Mouse (Mus musculus) E14TG2a.4 (cell line): ENCODE results near the gene Gpx7.

ENCODE experiments used
- H3K27me3 ChIP-seq: 2 replicates; pipeline ENCODE4 v1.6.1; 2014; ENCODE audit warnings: low read length, control low read depth; ENCODE audit not compliant: insufficient read depth
- H3K36me3 ChIP-seq: 2 replicates; pipeline ENCODE4 v1.6.1; 2014; ENCODE audit warnings: low read length, control low read depth; ENCODE audit not compliant: insufficient read depth
- H3K4me1 ChIP-seq: replicated peaks from 2 replicates; pipeline ENCODE4 v1.6.1; 2014; ENCODE audit warnings: low read depth, low read length, control low read depth
- H3K4me3 ChIP-seq: replicated peaks from 2 replicates; pipeline ENCODE4 v1.5.1; 2014; ENCODE audit warnings: mild to moderate bottlenecking, low read length
- H3K9me3 ChIP-seq: 2 replicates; pipeline ENCODE4 v1.6.1; 2014; ENCODE audit warnings: low read length, control low read depth
- CTCF ChIP-seq: conservative IDR thresholded peaks from 2 replicates; pipeline ENCODE4 v1.5.1; 2014; ENCODE audit warnings: low read length
- NANOG ChIP-seq: IDR thresholded peaks from 2 replicates; pipeline ENCODE4 v1.6.1; 2014; ENCODE audit warnings: borderline replicate concordance, low read length, mixed read lengths
- POU5F1 ChIP-seq: IDR thresholded peaks from 2 replicates; pipeline ENCODE4 v1.6.1; 2014; ENCODE audit warnings: low read length, borderline replicate concordance

Gene Gpx7

DNA sequence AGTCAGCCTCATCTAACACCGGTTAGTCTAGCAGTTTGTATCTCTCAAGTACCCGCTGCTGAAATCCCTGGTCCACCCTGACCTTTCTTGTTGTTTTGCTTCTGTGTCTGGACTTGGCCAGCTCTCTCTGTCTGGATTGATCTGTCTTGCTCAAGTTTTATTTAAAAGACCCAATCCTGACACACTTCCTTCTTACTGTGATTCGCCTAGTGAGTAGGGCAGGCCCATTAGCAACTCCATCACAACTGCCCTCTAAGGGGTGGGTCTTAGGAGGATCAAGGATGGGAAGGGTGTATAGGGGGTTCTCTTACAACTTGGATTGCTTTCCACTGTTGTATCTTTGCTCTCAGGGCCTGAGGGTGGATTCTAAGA lies 1.0 kb downstream of the Gpx7 start:
- TF ChIP-seq POU5F1 = no peak
- no peak for TF ChIP-seq CTCF
- TF ChIP-seq NANOG = no peak

GRCm38 (mm10) chr4:108403861-108404635 lies 2.7 kb downstream of the Gpx7 start:
- no peaks in the 10 kb centered on the region for H3K9me3 ChIP-seq
- peaks cover 33% of the 10 kb centered on the region for H3K4me1 ChIP-seq
- no peak overlapping the region for H3K4me3 ChIP-seq
- peaks cover 28% of the 10 kb centered on the region for H3K36me3 ChIP-seq
- peaks cover 5% of the 10 kb centered on the region; the same call in 1 of the 2 replicates for H3K27me3 ChIP-seq
- TF ChIP-seq CTCF = no peak
- no peak for TF ChIP-seq POU5F1
- no peak for TF ChIP-seq NANOG

More for the DNA sequence above, 1.0 kb downstream of the Gpx7 start:
- peaks cover 5% of the 10 kb centered on the region; the same call in 1 of the 2 replicates for H3K27me3 ChIP-seq
- no peaks in the 10 kb centered on the region for H3K9me3 ChIP-seq
- peaks cover 18% of the 10 kb centered on the region for H3K36me3 ChIP-seq
- H3K4me3 ChIP-seq = peak overlapping the region; percentile 83
- H3K4me1 ChIP-seq = peaks cover 33% of the 10 kb centered on the region

- H3K9me3 ChIP-seq = no peaks in the 10 kb centered on the region
- H3K4me3 ChIP-seq = no peak overlapping the region
- TF ChIP-seq NANOG = no peak
- TF ChIP-seq POU5F1 = no peak
- no peak for TF ChIP-seq CTCF
- peaks cover 5% of the 10 kb centered on the region; the same call in 1 of the 2 replicates for H3K4me1 ChIP-seq
- H3K36me3 ChIP-seq = peaks cover 28% of the 10 kb centered on the region
- no peaks in the 10 kb centered on the region for H3K27me3 ChIP-seq
Measured at GRCm38 (mm10) chr4:108400395-108400794, 6.4 kb downstream of the Gpx7 start.

GRCm38 (mm10) chr4:108394236-108394635 lies 12.5 kb downstream of the Gpx7 start:
- Histone ChIP-seq H3K9me3 (peaks cover 6% of the 10 kb centered on the region), H3K36me3 (no peaks in the 10 kb centered on the region), H3K4me3 (no peak overlapping the region), H3K4me1 (peaks cover 13% of the 10 kb centered on the region), H3K27me3 (no peaks in the 10 kb centered on the region)
- no peak for TF ChIP-seq POU5F1
- no peak for TF ChIP-seq CTCF
- TF ChIP-seq NANOG = no peak

- H3K27me3 ChIP-seq = no peaks in the 10 kb centered on the region
- H3K9me3 ChIP-seq = peaks cover 6% of the 10 kb centered on the region
- H3K36me3 ChIP-seq = no peaks in the 10 kb centered on the region
- no peak for TF ChIP-seq POU5F1
- TF ChIP-seq CTCF = no peak
- TF ChIP-seq NANOG = no peak
- H3K4me3 ChIP-seq = no peak overlapping the region
- H3K4me1 ChIP-seq = peaks cover 28% of the 10 kb centered on the region
Measured at GRCm38 (mm10) chr4:108392558-108392957, 14.2 kb downstream of the Gpx7 start.

GRCm38 (mm10) chr4:108391124-108391523 lies 15.6 kb downstream of the Gpx7 start:
- H3K9me3 ChIP-seq = peaks cover 6% of the 10 kb centered on the region
- H3K4me1 ChIP-seq = peaks cover 42% of the 10 kb centered on the region
- no peak for TF ChIP-seq NANOG
- no peak for TF ChIP-seq CTCF
- TF ChIP-seq POU5F1 = no peak
- no peaks in the 10 kb centered on the region for H3K27me3 ChIP-seq
- no peaks in the 10 kb centered on the region for H3K36me3 ChIP-seq
- no peak overlapping the region for H3K4me3 ChIP-seq

- no peak for TF ChIP-seq POU5F1
- no peak for TF ChIP-seq CTCF
- TF ChIP-seq NANOG = no peak
- Histone ChIP-seq H3K4me3 (no peak overlapping the region), H3K27me3 (peaks cover 9% of the 10 kb centered on the region), H3K4me1 (peaks cover 66% of the 10 kb centered on the region), H3K36me3 (no peaks in the 10 kb centered on the region), H3K9me3 (no peaks in the 10 kb centered on the region)
Measured at GRCm38 (mm10) chr4:108388741-108389140, 18.0 kb downstream of the Gpx7 start.

DNA sequence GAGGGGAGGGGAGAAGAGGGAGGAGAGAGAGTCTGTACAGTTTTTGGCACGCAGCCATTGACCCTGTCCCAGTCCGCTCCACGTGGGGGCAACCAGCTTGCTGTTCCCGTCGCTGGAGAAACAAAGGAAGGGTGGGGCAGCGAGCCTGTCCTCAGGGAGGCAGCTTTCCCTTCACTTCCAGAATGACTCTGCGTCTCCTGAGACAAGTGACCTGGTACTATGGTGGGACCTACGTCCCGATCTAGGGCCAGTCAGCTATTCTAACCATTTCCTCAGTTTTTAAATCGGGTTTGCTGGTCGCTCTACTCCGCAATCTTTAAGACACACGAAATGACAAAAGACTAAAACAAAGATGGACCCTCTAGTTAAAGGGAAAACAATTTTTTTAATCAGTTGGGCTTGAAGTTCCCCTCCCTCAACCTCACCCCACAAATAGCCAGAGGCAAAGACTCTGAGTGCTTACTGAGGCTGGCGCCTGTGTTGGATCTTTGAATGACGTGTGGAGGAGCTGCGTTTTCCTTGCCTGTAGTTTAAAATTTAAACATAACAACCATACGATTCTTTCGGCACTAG lies 19.0 kb downstream of the Gpx7 start:
- no peaks in the 10 kb centered on the region for H3K36me3 ChIP-seq
- no peaks in the 10 kb centered on the region for H3K9me3 ChIP-seq
- TF ChIP-seq POU5F1 (no peak), CTCF (no peak), NANOG (no peak)
- peak overlapping the region; percentile 54 for H3K4me3 ChIP-seq
- peaks cover 19% of the 10 kb centered on the region for H3K27me3 ChIP-seq
- H3K4me1 ChIP-seq = peaks cover 71% of the 10 kb centered on the region
